Mouse (Mus musculus) E14TG2a.4 (cell line): ENCODE measurements at regions not wholly inside any gene's neighbourhood (a gene's known extent, or its start where the extent isn't known, plus 50 kb on each side); places are given as distances from the start of the nearest gene placed in this dataset.

Experiments used
- CTCF ChIP-seq: conservative IDR thresholded peaks from 2 replicates; pipeline ENCODE4 v1.5.1; 2014; ENCODE audit warnings: low read length
- NANOG ChIP-seq: IDR thresholded peaks from 2 replicates; pipeline ENCODE4 v1.6.1; 2014; ENCODE audit warnings: borderline replicate concordance, low read length, mixed read lengths

DNA sequence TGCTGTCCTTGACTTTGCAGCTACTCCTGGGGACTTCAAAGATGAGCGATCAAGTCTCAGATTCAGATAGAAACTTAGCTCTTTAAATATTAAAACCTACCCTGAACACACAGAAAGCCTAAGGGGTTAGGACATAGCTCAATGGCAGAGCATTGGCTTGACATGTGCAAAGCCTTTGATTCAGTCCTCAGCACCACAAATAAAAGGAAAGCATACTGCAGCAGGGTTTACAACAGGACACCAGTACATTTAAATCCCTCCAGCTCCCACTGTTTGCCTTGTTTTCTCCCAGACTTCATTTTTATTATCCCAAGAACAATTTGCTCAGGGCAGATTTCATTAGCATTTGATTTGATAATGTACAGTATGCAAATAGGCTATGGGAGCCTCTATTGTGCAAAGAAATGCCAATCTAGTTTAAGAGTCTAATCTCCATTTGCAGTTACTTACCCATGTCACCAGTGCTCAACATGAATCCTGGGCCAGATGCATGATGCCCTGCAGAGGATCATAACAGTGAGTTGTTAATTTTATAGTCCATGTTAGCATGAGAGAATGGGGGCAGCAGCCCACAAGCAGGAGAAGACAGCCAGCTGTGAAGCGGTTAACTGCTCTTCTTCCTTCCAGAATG, 416.0 kb upstream of the Tpk1 start:
- no peak for TF ChIP-seq CTCF
- no peak for TF ChIP-seq NANOG
